Mouse (Mus musculus) CH12.LX (cell line): Measurements from ENCODE around the gene Ankrd39.

ENCODE experiments used
- CTCF ChIP-seq, 2 experiments: IDR thresholded peaks in 1 of 2; conservative IDR thresholded peaks in 1 of 2; 2 replicates each; pipeline ENCODE4 v1.5.1; 2011 to 2012; ENCODE audit warnings: low read depth in 2 of 2, low read length in 2 of 2, improper control_type of control experiment in 1 of 2, inconsistent platforms in 1 of 2, mild to moderate bottlenecking in 1 of 2, moderate library complexity in 1 of 2
- ELF1 ChIP-seq: IDR thresholded peaks from 2 replicates; pipeline ENCODE4 v1.6.1; 2014; ENCODE audit warnings: low read depth, mild to moderate bottlenecking, inconsistent platforms, low read length, improper control_type of control experiment
- JUN ChIP-seq: IDR thresholded peaks from 2 replicates; pipeline ENCODE4 v1.6.1; 2011; ENCODE audit warnings: low read depth, mild to moderate bottlenecking, low read length, improper control_type of control experiment, moderate library complexity; ENCODE audit not compliant: insufficient read depth
- KAT2A ChIP-seq: IDR thresholded peaks from 2 replicates; pipeline ENCODE4 v1.6.1; 2012; ENCODE audit warnings: low read length, improper control_type of control experiment, inconsistent platforms; ENCODE audit not compliant: insufficient replicate concordance
- MYC ChIP-seq: IDR thresholded peaks from 2 replicates; pipeline ENCODE4 v1.6.1; 2011; ENCODE audit warnings: low read depth, mild to moderate bottlenecking, improper control_type of control experiment, low read length
- POLR2A ChIP-seq: IDR thresholded peaks from 2 replicates; pipeline ENCODE4 v1.6.1; 2011; ENCODE audit warnings: low read depth, mild to moderate bottlenecking, improper control_type of control experiment, low read length
- POLR2AphosphoS2 ChIP-seq: IDR thresholded peaks from 2 replicates; pipeline ENCODE4 v1.6.1; 2011; ENCODE audit warnings: low read depth, low read length, improper control_type of control experiment
- SIN3A ChIP-seq: IDR thresholded peaks from 2 replicates; pipeline ENCODE4 v1.6.1; 2012; ENCODE audit warnings: low read length, improper control_type of control experiment, inconsistent platforms
- USF2 ChIP-seq: conservative IDR thresholded peaks from 2 replicates; pipeline ENCODE4 v1.6.1; 2011; ENCODE audit warnings: low read depth, low read length, improper control_type of control experiment

- no peak for TF ChIP-seq USF2
- TF ChIP-seq MYC: no peak
- no peak for TF ChIP-seq CTCF (conservative IDR thresholded peaks at IDR 0.05 in 1 of 2, IDR thresholded peaks at IDR 0.05 in 1 of 2; ENCODE audit: low read depth in 2 of 2, low read length in 2 of 2)
- TF ChIP-seq JUN: no peak
- no peak for TF ChIP-seq POLR2AphosphoS2
- no peak for TF ChIP-seq POLR2A
- no peak for TF ChIP-seq ELF1
- TF ChIP-seq SIN3A: no peak
- TF ChIP-seq KAT2A: no peak
Observed at GRCm38 (mm10) chr1:36563197-36563596, 16.0 kb upstream of the Ankrd39 start.
